Mouse (Mus musculus): Measurements from ENCODE around the gene Gm10134.
A peak's percentile ranks its signal among the peaks of the same experiment; 100 is the strongest.

GRCm38 (mm10) chr2:28463919-28464318 is 42.0 kb upstream of the Gm10134 start:
- TF ChIP-seq EP300 (IDR thresholded peaks at IDR 0.05; ENCODE audit: low read depth) = no peak
- TF ChIP-seq CTCF (IDR thresholded peaks at IDR 0.05; ENCODE audit: low read depth) = peak; percentile 49

Data from heart, postnatal 0 days (tissue).